Mouse (Mus musculus) urinary bladder, postnatal 10 days (tissue): ENCODE data around the gene Olfr1256.

Experiments used
- DNase-seq: peaks from one replicate; pipeline ENCODE4 v3.0.0; 2022; ENCODE audit warnings: low spot score

The Olfr1256 gene

DNA sequence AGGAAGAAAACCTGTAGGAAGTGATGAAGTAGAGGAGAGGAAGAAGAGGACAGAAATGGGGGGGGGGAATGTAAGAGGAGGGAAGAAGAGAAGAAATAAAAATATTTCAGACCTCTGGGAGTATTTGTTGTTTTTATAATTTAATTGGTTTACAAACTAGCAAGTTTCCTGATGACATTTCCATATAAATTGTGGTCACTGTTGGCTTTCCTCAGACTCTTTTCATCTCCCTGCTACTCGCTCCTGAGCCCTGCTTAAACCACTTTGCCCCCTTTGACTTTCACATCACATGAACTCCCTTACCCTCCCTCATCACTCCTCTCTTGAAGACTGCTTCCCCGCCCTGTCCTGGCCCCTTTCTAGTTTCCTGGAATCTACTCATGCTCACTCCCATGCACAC, at the start of gene Olfr1256:
Olfr1256 (minus strand) TSS at position 101 of the 400 bp plus-strand sequence.
- DNase-seq, result no peak

DNA sequence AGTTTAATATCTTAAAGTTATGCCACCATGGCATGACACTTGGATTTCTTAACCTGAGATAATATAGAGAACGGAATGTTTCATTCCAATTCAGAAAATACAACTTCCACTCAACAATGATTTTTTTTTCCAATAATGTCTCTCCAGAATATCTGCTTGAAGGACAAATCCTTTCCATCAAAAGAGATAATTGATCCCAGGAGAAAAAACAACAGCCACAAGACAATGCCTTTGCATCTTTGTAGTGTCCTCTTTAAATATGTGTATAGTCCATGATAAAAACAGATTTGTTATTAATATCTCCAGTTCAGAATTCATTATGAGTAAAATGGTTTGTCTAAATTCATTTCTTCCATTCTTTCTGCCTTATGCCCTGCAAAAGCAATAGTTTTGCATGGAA, 36.8 kb upstream of the Olfr1256 start, which contains the start of gene Olfr1257:
Olfr1257 (plus strand) TSS at position 301 of the 400 bp plus-strand sequence.
- DNase-seq, result no peak

DNA sequence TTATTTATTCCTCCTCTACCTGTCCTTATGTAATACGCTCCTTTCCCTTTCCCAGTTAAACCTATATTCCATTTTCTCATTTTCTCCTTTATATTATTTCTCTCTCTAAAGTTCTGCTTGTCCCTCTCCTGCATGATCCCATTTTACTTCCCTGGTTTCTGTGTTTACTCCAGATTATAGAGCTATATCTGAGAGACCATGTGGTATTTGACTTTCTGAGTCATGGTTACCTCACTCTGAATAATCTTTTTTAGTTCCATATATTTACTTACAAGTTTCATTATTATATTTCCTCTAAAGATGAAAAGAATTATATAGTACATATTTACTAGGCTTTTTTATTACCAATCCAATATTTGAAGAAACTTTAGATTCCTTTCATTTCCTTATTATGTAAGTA, 7.9 kb upstream of the Olfr1256 start:
- DNase-seq, result no peak

DNA sequence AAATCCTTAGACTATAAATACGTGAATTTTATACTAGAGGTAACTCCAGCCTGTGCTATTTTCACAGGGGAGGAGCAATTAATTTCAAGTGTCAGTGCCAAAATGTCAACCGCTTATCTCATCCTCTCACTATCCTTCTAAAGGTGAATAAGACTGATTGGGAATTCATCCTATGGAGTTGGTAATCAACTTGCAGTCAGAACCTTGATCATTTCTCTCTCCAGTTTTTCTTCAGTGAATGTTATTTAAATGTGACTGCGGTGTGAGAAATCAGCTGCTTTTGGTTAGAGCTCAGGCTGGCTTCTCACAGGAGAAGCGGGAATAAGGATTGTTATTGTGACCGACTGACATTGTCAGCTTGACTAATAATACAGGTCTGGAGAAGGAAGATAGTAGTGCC, 6.8 kb upstream of the Olfr1256 start, which contains the start of gene Olfr48:
Olfr48 (minus strand) TSS at position 101 of the 400 bp plus-strand sequence.
- DNase-seq, result no peak

DNA sequence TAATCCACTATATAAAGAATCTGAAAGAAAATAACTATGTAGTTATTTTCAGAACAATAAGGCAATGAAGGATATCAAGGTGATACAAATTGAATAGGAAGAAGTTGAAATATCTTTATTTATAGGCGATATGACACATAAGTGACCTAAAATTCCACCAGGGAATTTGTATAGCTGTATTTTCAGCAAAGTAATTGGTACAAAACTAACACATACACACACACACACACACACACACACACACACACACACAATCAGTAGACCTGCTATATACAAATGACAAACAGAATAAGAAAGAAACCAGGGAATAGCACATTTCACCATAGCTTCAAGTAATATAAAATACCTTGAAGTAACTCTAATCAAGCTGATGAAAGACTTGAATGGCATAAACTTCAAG, 21.1 kb downstream of the Olfr1256 start:
- DNase-seq, result no peak

DNA sequence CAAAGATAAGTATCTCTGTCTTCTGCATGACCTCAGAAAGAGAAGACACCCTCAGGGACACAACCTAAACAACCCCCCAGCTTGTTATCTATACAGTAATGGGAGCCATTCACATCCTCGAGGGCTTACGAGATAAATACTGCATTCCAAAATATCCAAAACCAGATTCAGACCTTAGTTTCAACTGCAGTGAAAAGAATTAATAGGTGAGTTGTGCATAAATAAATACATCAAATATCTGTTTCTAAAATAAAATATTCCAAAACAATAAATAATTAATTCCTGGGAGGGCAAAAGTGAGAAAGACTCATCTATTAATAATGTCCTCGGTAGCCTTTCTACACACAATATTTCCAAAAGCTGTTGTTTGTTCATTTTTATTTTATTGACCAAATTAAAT, 29.6 kb downstream of the Olfr1256 start, which contains the start of gene Olfr1255:
Olfr1255 (plus strand) TSS at position 301 of the 400 bp plus-strand sequence.
- DNase-seq, result no peak

DNA sequence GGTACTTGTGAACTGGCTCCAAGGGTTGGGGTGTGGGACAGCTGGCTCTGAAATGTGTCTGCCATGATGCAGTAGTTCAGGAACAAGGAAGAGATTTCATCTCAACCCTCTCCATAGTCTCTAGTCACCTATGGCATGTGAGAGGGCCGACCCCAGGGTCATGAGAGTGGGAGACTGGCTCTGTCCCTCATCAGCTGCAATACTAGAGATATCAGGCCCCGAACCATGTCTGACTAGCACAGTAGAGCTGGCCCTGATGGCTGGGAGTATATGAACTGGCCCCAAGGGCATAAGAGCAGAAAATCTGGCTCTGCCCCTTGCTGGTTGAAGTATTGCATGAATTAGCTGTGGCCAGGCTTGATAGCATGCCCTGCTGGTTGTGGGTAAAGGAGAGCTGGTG, 30.6 kb downstream of the Olfr1256 start:
- DNase-seq, result no peak

DNA sequence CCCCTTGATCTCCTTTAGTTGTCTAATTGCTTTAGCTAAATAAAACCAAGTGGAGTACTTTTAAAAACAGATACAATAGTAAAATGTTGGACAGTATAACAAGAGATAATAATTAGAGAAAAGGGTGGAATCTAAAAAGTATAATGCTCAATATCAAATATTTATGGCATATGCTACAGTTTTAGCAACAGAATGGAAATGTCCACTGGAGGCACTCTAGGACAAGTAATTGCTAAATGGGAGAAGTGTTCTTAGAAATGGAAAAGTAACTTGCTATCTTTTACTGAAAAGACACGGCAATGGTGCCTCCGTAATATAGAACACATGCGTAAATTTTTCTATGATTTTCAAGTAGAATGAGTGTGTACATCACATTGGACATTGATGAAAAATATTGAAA, 41.8 kb downstream of the Olfr1256 start:
- DNase-seq, result no peak

DNA sequence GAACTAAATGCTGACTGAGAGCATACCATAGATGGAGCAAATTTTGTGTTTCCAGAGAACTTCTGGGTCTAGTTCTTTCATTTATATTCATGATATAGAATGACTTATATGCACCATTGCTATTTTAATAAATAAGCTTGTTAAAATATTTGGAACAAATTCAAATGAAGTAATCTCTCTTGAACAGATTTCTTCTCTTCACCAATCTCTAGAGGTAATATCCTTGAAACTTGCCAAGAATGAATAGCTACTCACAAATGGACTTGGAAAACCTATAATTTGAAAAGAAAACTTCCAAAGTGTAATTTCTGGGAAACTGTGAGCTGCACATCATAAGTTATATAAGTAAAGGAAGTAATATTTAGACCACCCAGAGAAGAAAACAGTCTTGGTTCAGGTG, 47.8 kb downstream of the Olfr1256 start, which contains the start of gene Olfr1254:
Olfr1254 (minus strand) TSS at position 101 of the 400 bp plus-strand sequence.
- no peak for DNase-seq
